Mouse (Mus musculus) thymus, postnatal 10 days (tissue): ENCODE results near the gene Prkce.

ENCODE experiments used
- DNase-seq, 2 experiments: peaks; one replicate each; pipeline ENCODE4 v3.0.0; 2021; ENCODE audit warnings: low spot score in 2 of 2

Gene Prkce

DNA sequence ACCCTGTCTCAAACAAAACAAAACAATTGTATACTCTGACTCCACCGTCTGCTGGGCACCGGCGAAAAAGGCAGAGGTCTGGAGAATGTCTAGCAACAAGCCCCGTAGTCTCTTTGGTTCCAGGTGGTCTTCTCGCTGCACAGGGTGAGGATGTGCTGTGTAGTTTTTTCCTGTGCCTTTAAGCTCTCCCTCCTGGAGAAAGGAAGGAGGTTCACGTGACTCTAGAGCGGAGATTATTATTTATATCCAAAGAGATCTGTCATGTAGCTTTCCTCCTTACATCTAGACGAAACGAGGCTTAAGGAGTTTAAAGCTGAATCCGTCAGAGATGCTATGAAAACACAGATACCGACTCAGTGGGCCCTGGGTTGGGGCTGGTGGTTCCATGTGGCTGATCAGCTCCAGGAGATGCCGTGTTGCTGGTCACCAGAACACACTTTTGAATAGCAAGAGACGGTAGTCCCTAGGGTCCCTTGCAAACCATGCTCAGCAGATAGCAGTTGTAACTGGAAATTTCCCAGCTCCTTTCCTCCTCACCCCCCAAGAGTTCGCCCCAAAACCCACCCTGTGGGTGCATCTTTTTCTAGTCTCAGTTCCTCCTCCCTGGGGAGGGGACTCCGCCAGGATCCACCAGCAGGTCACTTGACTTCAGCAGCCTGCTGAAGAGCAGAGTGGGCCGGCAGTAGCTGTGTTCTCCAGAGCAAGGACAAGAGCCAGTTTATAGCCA is 196.9 kb downstream of the Prkce start:
- DNase-seq = no peak

DNA sequence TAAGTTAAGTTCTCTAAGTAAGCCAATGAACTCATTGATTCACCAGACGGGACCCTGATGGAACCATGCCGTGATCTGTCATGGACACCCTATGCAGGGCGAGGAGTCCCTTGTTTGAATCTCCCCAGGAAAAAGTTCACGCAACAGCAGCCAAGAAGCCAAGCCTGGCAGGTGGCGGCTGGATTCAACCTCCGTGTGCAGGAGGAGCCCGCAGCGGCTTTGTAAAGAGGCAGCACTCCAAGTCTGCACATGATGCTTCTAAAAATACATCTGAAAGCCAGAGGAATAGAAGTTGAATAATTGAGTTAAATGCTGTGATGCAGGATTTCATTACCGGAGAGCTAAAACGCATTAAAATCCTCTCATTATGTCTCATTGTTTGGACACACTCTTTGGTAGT is 199.3 kb downstream of the Prkce start:
- DNase-seq = no peak

DNA sequence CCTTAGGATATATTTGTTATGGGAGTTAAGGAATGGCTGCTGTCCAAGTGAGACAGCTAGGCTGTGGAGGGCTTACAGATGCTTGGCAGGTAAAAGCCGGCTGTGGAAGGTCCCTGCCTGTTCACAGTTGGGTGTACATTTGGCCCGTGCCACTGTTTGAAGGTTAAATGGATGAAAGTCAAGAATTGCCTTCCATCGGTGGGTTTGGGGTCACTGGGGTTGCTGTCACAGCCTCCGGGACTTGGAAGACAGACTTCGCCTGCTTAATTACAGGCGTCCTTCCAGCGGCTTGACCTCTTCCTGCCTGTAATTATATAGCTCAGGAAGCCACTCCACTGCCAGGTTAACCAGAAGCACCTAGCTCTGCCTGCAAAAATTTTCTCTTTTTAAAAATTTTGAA is 200.1 kb downstream of the Prkce start:
- no peak for DNase-seq

DNA sequence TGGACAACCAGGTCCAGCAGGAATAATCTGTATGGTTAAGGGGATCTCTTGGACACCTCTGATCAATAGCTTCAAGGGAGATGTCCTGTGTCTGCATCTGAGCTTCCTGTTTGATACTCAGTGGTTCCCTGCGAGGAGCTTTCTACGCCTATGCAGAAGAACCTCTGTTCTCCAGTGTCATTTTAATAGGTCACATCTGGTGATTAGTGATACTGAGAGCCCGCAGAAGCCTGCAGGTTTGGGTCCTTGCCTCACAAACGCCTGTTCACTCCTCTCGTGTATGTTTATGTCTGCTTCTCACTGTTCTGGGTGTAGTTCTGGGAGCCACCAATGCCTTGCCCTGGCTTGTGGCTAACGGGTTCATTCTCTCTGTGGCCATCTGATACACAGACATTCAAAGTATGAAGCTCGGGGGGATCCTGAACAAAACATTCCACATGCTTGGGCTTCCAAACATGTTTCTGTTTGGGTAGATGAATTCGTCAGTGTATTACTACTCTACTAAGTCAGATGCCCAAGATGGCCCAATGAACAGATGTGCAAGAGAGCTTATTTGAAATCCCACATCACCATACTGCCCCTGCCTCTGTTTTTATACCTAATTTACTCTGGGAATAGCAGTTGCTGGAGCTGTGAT is 202.6 kb downstream of the Prkce start:
- DNase-seq = no peak

DNA sequence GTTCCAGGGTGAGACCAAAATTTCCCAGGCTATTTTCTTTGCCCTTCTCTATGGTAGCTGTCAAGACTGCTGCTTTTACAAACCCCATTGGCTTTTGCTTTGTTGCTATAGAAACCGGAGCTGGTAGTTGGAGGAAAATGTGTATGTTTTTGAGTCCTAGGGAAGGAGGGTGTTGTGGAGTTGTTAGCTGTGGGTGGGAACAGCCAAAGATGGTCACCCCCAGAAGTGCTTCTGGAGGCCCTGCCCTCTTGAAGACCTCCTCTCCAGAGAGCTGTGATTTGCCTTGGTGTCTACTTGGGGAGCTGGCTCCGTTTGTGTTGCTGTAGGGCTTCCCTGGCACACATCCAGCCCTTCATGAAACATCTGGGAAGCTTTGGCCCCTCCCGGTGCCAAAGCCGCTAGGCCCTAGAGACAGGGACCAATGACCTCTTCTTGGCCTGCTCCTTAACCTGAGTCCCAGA is 203.5 kb downstream of the Prkce start:
- DNase-seq = no peak

DNA sequence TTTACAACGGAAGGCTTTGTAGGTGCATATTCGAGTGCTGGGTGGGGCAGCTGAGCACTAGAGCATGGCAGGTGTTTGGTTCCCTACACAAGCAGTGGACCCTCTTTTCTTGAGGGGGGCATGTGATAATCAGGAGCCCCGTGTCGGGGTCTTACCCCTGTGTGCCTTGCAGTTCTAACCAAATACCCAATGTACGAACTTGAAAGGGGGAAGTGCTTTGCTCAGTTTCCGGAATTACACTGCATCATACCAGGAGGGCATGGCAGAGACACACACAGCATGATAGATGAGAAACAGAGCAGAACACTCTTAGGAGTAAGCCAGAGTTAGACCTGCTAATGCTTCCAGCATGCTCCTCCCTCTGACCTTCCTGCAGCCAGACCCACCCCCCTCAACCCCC is 208.8 kb downstream of the Prkce start:
- DNase-seq = no peak

DNA sequence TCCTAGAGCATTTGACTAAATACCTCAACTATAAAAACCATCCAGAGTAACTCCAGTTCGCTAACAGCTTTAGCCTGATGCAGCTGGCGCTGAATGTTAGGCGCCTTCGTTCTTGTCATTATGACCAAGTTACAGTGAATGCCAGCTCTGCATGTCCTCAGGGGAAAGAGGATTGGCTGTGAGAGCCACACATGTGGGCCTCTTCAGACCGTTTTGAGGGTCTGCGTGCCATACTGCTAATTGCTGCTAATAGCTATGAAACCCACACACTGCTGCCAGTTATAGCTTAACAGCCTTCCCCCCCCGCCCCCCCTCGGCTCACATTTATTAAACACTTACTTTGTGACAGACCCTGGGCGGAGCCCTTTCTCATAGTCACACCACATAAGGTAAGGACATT is 210.3 kb downstream of the Prkce start:
- no peak for DNase-seq

DNA sequence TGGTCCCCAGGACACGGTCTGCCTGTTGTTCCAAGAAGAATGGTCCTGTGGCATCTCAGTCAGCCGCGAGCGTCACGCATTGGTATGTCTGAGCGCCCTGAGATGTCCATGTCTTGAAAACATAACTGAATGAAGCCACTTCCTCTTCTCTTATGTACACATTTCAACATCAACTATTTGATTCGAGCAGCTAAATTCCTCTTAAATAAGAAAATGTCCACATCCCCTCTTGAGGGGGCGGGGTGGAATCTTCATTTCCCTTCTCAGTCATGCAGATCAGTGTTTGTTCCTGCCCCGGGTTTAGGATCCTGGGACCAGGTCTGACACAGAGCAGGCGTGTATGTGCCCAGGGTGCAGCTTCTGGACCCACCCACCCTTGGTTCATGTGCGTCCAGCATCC is 211.0 kb downstream of the Prkce start:
- DNase-seq = no peak

DNA sequence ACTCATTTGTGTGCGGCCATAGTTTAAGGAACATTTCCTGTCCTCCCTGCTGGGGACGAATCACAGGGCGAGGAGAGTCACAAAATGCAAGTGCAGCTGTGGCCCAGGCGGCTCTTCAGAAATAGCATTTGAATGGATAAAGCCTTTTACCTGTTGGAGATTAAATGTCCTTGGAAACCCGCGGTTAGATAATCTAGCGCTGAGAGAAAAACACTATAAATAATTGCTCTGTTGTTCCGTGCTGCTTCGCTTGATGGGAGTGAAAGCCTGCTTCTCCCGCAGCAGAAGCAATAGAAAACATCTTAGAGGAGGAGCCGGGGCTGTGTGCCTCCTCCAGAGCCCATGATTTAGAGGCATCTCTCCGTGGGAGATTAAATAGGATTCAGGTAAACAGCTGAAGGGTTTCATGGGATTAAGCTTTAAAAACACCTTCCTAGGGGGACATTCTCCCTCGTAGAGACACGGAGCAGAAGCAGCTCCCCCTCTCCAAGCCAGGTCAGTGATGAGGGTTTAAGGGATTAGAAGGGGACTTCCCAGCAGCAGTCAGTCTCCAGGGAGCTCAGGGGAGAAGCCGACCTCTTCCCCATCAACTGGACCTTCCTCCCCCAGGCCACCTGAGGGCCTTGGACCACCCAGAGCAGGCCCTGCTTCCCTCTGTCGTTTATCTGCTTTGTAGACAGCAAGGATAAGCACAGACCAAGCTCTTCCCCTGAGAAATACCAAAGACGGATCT is 212.0 kb downstream of the Prkce start:
- no peak for DNase-seq

DNA sequence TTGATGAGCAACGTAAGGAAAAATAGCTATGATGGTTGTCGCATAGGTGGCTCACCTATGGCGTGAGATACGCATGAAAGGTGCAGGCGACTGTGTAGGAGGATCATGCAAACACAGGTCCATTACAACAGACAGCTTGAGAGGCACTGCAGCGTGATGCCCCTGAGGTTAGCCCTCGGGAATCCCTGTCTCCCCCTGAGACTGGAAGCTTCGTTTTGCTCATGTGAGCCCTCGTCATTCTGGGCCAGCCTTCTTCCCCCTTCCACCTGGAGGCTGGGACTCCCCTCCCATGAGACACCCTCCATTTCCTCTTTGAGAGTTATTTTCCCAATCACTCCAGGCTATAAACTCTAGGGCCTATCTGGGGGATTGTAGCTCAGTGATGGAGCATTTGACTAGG is 213.9 kb downstream of the Prkce start:
- no peak for DNase-seq

DNA sequence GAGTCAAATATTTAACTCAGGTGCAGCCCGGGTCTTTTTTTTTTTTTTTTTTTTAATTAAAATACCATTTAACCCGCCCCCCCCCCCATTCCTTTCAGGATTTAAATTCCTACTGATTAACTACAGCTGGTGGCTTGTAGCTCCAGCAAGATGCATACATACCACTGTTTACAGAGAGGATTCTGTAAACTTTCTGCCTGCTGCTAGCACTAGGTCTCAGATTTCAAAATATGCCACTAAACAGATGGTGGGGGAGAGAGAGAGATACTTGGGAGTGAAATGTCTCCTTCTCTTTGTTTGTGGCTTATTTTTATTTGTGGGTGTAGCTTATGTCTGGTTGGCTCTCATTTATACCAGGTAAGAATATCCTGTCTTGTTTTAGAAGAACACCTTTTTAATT is 215.3 kb downstream of the Prkce start:
- DNase-seq = no peak

DNA sequence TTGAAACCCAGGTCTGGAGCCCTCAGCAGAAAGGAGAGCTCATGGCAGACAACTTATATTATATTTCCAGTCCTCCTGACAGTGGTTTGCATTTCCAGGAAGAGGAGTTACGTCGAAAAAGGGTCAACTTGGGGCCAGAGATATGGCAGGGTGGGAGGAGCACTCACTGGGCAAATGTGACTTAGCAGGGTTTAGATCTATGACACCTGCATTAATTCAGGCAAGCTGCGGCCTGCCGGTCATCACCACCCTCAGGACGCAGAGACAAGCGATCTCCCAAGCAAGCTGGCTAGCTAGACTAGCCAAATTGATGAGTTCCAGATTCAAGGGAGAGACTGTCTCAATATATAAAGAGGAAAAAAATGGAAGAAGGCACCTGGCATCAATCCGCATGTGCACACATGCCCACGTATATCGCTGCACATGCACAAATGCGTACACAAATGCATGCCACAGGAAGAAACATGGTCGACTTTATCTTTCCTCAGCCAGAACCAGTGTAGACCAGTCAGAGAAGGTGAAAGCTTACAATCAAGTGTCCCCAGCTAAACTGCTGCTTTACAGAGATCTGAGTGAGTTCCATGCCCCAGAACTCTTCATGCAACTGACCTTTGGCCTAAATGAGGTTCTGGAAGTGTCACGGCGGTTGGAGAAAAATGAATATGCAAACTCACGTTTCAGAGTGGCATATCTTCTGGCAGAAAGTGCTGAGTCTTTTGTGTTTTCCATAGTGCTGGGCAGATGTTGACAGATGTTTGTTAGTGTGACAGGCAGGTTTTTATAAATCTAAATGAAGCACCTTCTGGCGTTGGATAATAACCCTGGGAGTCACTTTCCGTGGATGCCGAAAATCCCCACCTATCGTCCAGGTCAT is 216.4 kb downstream of the Prkce start:
- no peak for DNase-seq

DNA sequence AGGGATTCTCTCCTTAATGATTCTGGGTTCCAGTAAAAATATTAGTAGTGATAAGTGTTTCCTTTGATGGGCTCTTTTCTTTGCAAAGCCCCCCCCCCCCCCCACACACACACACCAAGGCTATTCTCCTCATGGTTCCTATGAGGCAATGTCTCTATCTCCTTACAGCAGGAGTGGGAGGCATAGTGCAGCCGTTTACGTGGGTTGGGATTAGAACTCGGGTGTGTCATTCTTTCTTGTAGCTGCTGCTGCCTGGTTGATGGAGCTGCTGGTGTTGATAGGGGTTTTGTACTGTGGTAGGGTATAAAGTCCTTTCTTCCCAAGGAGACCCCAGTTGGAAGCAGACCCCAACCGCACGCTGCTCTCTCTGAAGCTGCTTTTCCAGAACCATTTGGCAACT is 224.9 kb downstream of the Prkce start:
- DNase-seq = no peak

DNA sequence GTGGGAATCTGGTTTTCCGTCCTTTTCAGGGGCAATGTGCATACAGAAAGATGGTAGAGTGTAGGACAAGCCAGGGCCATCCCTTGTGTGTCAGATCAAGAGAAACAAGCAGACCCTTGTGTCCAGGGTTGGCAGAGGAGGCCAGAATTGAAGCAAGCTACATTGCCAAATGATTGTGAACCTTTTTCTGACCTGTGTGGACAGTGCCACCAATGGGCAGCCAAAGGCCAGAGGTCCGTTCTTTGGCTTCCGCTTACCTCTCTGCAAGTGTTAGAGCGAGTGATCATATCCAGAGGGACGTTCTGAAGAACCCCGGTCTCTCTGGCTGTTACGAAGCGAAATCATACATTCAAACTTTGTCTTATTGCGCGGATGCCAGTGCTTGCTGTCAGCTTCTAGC is 225.6 kb downstream of the Prkce start:
- DNase-seq = no peak

DNA sequence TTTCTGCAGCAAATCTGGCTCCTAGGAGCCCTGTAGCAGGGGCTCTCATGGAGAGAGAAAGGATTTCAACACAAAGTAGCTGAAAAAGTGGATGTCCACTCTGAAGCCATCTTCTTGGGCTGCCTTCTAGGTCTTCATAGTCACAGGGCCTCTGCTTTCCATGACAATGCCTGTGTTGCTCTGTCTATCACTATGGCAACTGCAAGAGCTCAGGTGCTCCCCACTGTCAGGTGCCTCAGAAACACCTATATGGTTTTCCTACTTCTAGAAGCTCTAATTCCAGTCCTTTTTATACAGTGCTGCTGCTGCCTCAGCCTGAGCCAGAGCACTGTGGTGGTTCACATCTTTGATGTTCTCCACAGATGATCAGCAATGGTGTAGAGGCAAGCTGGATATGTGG is 229.5 kb downstream of the Prkce start:
- DNase-seq = no peak

DNA sequence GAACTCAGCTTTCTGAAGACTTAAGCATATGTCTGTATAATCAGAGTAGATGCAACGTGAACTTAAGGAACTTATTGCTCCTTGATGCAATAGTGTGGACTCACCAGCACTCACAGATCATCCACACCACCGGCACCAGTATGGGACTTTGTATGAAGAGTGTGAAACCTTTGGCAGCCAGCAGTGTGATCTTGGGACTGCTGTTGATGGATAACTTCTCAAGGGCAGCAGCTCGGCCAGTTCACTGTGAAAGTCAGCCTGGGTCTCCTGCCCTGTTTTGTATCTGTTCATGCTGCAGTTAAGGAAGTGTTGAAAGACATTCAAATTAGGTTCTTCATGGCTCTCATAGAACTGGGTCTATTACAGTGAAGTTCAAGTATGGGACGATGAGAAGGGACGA is 230.1 kb downstream of the Prkce start:
- no peak for DNase-seq

DNA sequence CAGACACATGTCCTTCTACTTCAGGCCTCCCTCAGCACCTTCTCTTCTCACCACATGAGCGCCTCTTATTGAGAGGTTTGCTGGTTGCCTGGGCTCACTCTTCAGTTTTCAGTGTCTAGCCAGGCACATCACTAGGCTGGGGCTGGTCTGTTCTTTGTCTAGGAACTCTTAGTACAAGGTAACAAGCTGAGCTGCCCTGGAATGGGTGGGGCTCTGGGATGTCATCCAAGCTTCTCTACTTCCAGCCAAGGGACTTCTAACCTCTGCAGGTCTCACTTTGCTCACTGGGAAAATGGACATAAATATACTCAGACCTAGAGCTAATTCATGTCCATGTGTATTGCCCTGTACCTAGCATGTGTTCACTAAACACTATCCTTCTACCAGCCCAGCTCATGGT is 230.6 kb downstream of the Prkce start:
- no peak for DNase-seq

DNA sequence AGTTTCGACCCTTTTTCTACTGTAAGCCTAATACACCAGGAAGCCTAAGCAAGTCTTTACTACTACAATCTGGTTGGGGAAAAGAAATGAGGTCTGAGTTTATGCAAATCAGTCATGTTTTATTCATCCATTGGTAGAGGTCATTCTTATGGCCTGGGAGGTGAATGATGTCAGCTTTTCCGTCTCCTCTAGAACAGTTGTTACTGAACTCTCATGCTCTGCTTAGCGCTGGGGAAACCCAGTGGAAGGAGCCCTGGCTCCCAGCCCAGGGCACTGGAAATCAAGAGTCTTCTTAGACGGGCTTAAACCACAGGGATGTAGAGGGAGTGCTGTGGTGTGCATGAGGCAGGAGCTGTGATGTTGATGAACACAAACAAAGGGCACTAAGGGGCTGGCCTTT is 232.4 kb downstream of the Prkce start:
- no peak for DNase-seq

DNA sequence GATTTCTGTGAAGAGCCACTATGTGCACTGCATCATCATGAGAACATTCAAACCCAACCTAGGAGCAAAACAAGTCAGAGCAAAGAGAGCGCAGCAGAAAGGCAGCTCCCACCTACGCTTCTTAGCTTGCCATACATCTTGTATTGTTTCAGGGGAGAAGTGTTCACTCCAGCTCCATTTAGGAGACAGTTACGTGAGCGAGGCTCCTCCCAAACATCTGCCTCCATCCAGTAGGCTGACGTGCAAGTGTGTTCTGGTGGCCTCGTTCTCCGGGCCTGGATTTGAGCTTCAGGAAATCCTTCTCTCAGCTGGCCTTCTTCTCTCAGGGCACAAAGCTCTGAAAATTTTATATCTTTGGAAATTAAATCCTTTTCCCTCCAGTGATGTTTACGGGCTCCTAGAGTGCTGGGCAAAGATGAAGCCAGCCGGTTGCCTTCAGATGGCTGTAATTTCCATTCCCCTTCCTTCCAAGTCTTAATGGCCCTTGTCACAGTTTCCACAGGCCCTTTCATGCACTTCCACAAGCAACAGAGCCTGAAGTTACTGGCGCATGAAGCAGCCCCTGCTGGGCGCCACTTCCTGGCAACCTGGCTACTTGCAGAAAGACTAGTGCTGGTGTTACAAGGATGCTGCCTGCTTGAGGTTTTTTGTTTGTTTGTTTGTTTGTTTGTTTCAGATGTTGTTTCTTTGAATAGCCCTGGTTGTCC is 237.4 kb downstream of the Prkce start:
- no peak for DNase-seq

DNA sequence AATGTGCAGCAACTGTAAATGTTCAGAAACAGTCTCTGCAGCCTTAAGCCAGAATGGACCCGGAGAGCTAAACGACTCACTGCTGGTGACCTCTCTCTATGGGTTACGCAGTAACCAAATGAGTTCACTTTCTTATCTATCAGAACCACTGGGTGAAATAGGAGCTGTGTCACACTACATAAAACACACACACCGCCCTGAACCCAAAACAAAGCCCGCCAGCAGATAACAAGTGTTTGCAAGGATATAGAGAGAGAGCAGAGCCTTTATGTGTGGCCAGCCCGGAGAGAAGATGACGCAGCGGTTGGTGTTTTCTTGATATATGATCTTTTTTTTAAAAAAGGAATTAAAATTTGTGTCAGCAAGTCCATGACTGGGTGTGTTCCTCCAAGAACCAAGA is 238.1 kb downstream of the Prkce start:
- no peak for DNase-seq

DNA sequence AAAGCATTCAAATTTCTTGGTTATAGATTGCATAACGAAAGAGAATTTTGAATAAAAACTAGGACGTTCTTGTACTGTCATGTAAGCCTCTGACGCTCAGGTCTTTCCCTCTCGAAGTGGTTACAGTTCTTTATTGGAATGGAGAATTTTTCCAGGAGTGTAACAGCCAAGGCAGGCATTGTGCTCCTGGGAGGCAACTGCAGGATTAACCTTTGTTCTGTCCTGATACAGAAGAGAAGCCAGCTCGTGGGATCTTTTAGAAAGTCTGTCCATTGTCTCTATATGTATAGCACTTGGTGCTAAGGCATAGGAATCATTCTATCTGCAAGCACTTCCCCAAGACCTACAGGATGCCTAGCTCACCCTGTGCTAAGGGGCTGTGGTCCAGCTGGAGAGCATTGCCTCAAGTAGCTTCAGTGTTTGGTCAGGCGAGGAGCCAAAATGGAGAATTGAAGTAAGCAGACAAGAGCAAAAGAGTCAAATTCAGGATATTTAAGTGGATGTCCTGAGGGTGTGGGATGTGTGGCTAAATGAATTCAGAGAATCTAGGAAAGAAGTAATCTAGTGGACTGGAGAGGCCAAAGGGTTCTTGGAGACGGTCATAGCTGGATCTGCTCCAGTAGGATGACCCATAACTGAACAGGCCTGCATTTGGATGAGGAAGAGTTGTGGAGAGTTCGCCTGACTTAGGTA is 240.5 kb downstream of the Prkce start:
- no peak for DNase-seq
